Mouse (Mus musculus) spleen, adult 2 months (tissue): Measurements from ENCODE around the gene Fyn. TPM values are rescaled to one million over a fixed set of nuclear protein-coding genes. Genes with fewer than 3 reads are reported as not detected.

Source experiments
- DNase-seq, 2 experiments: peaks; one replicate each; pipeline versions ENCODE4 v3.0.0 to v3.0.0-alpha.2; 2012 to 2021; ENCODE audit warnings: low spot score in 2 of 2, low read depth in 1 of 2
- H3K27ac ChIP-seq: fragments of 200-500 bp; 2 replicates; pipeline ENCODE4 v1.5.1; 2012; ENCODE audit warnings: low read length, inconsistent platforms; ENCODE audit not compliant: insufficient read depth
- H3K27me3 ChIP-seq: fragments of 200-500 bp; 2 replicates; pipeline ENCODE4 v1.6.1; 2012; ENCODE audit warnings: mild to moderate bottlenecking, moderate library complexity, low read length, inconsistent platforms; ENCODE audit not compliant: control insufficient read depth, insufficient read depth
- H3K36me3 ChIP-seq: fragments of 200-500 bp; 2 replicates; pipeline ENCODE4 v1.6.1; 2012; ENCODE audit warnings: mild to moderate bottlenecking, low read length, inconsistent platforms; ENCODE audit not compliant: control insufficient read depth, insufficient read depth
- H3K4me1 ChIP-seq: fragments of 200-500 bp; 2 replicates; pipeline ENCODE4 v1.6.1; 2011; ENCODE audit warnings: inconsistent platforms; ENCODE audit not compliant: control insufficient read depth, insufficient read depth, insufficient read length
- H3K4me3 ChIP-seq: fragments of 200-500 bp; 2 replicates; pipeline ENCODE4 v1.5.1; 2011; ENCODE audit warnings: mild to moderate bottlenecking, inconsistent platforms; ENCODE audit not compliant: insufficient read depth, insufficient read length; ENCODE audit errors: extremely low read depth
- CTCF ChIP-seq: fragments of 200-500 bp; IDR thresholded peaks from 2 replicates; pipeline ENCODE4 v1.5.1; 2011; ENCODE audit warnings: mild to moderate bottlenecking, inconsistent platforms; ENCODE audit not compliant: insufficient read depth, insufficient read length, insufficient replicate concordance; ENCODE audit errors: extremely low read depth
- POLR2A ChIP-seq: fragments of 200-500 bp; IDR thresholded peaks from 2 replicates; pipeline ENCODE4 v1.6.1; 2011; ENCODE audit warnings: low read depth, low read length, inconsistent platforms
- WGBS: fragments of 180-500 bp; shearing (Covaris S2); methylation state at CpG from one replicate; pipeline ENCODE4 v1.1.7; 2018; 5-methylcytosine and 5-hydroxymethylcytosine counted together
- polyA plus RNA-seq: library from polyadenylated mRNA; depleted of rRNA; stranded (reverse); fragments of >200 nt; gene quantifications from 2 replicates; pipeline ENCODE4 v1.2.3, GENCODE M21; 2012

The Fyn gene
- polyA plus RNA-seq, 1 experiment: 38.0 TPM

GRCm38 (mm10) chr10:39555740-39556139 is 187.1 kb downstream of the Fyn start:
- Histone ChIP-seq H3K36me3 (peaks cover 4% of the 10 kb centered on the region), H3K27ac (no peak overlapping the region), H3K27me3 (no peaks in the 10 kb centered on the region), H3K4me3 (no peak overlapping the region), H3K4me1 (no peaks in the 10 kb centered on the region)
- no peak for DNase-seq
- WGBS: 77% methylated on average over 5 of the region's 5 CpGs
- TF ChIP-seq POLR2A (no peak), CTCF (no peak)

- H3K27ac ChIP-seq: no peak overlapping the region
- no peak for TF ChIP-seq POLR2A
- TF ChIP-seq CTCF: no peak
- H3K36me3 ChIP-seq: peaks cover 2% of the 10 kb centered on the region
- WGBS: 89% methylated on average over 9 of the region's 9 CpGs
- no peaks in the 10 kb centered on the region for H3K27me3 ChIP-seq
- no peaks in the 10 kb centered on the region for H3K4me1 ChIP-seq
- DNase-seq: no peak
- no peak overlapping the region for H3K4me3 ChIP-seq
These were observed 188.7 kb downstream of the Fyn start for GRCm38 (mm10) chr10:39557360-39557759.

GRCm38 (mm10) chr10:39557851-39558250 is 189.2 kb downstream of the Fyn start:
- Histone ChIP-seq H3K36me3 (no peaks in the 10 kb centered on the region; the same call in 1 of the 2 replicates), H3K27me3 (no peaks in the 10 kb centered on the region), H3K27ac (no peak overlapping the region), H3K4me1 (no peaks in the 10 kb centered on the region), H3K4me3 (no peak overlapping the region)
- 92% methylated on average over 7 of the region's 7 CpGs for WGBS
- no peak for DNase-seq
- TF ChIP-seq CTCF (no peak), POLR2A (no peak)

GRCm38 (mm10) chr10:39558492-39559005 is 189.9 kb downstream of the Fyn start:
- DNase-seq: no peak
- TF ChIP-seq CTCF: no peak
- no peak for TF ChIP-seq POLR2A
- Histone ChIP-seq H3K27ac (no peak overlapping the region), H3K27me3 (no peaks in the 10 kb centered on the region), H3K4me1 (no peaks in the 10 kb centered on the region), H3K4me3 (no peak overlapping the region), H3K36me3 (no peaks in the 10 kb centered on the region; the same call in 1 of the 2 replicates)
- WGBS: 85% methylated on average over 5 of the region's 5 CpGs

- Histone ChIP-seq H3K27ac (no peak overlapping the region), H3K36me3 (0 out of 2 replicates have a peak, but pooled peaks cover 3% of the 10 kb centered on the region), H3K4me1 (no peaks in the 10 kb centered on the region), H3K4me3 (no peak overlapping the region), H3K27me3 (no peaks in the 10 kb centered on the region)
- 76% methylated on average over 3 of the region's 3 CpGs for WGBS
- no peak for TF ChIP-seq POLR2A
- TF ChIP-seq CTCF: no peak
- no peak for DNase-seq
These were observed 190.7 kb downstream of the Fyn start for GRCm38 (mm10) chr10:39559321-39559720.

GRCm38 (mm10) chr10:39562383-39562782 is 193.7 kb downstream of the Fyn start:
- H3K4me3 ChIP-seq: no peak overlapping the region
- H3K27ac ChIP-seq: no peak overlapping the region
- H3K27me3 ChIP-seq: no peaks in the 10 kb centered on the region
- TF ChIP-seq CTCF (no peak), POLR2A (no peak)
- 79% methylated on average over 2 of the region's 2 CpGs for WGBS
- no peaks in the 10 kb centered on the region for H3K4me1 ChIP-seq
- H3K36me3 ChIP-seq: peaks cover 4% of the 10 kb centered on the region; the same call in 1 of the 2 replicates
- no peak for DNase-seq

GRCm38 (mm10) chr10:39563552-39564223 is 195.0 kb downstream of the Fyn start:
- Histone ChIP-seq H3K4me1 (no peaks in the 10 kb centered on the region), H3K27me3 (no peaks in the 10 kb centered on the region), H3K4me3 (no peak overlapping the region), H3K27ac (no peak overlapping the region), H3K36me3 (peaks cover 4% of the 10 kb centered on the region; the same call in 1 of the 2 replicates)
- 90% methylated on average over 24 of the region's 24 CpGs for WGBS
- TF ChIP-seq CTCF (no peak), POLR2A (no peak)
- no peak for DNase-seq
